Comparison of ENCODE assay signal across 8 mouse cellular contexts in the genomic region with DNA sequence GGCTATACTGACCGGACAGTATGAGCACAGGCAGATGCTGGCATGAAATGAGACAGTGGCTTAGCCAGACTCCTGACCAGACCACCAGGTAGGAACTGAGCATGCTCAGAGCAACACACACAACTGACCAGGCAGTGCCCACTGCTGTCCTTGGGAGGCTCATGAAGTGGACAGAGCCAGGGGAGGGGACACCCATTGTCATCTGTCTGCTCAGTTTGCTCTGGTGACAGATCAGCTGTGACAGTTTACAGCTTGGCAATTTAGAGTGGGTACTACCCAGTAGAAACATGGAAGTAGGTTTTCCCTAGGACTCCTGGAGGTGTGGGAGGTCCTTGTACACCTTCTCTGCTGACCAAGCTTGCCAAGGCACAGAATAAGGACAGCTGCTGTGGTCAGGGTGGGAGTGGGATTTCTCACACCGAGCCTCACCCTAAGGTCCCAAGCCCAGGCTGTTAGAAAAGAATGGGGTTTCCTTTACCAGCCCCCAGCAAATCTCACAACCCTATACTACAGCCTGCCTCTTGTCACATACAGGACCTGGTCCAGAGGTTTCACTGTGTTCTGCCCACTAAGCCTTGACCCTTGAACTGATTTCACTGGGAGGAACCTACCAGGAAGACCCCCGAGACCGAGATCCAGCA.
DNase-seq lines count a peak whose midpoint lies in the region; ATAC-seq and TF ChIP-seq lines count a peak whose summit lies in the region.

No protein-coding gene starts in this region.

- H3K4me2 ChIP-seq in heart, embryonic 16.5 days (ENCODE audit: low read depth, low read length): peak overlapping the region; percentile 98
- peak overlapping the region; percentile 98 for H3K4me2 ChIP-seq in hindbrain, postnatal 0 days (ENCODE audit: low read depth, low read length)
- H3K4me2 ChIP-seq in midbrain, embryonic 15.5 days: peak overlapping the region; percentile 95

- ATAC-seq in heart, embryonic 16.5 days (replicated peaks; ENCODE audit: extremely low read depth, insufficient read depth, low FRiP score): no peak
- peak; percentile 8; the same call in 1 of the 2 replicates for ATAC-seq in hindbrain, postnatal 0 days
- peak; percentile 8; the same call in 1 of the 2 replicates for ATAC-seq in midbrain, embryonic 15.5 days (replicated peaks)

- DNase-seq in heart, adult 18-20 months: no peak
- DNase-seq in embryonic facial prominence, embryonic 10.5 days (ENCODE audit: low spot score): no peak
- no peak for DNase-seq in hindbrain, postnatal 0 days (ENCODE audit: low spot score)
- no peak for DNase-seq in frontal cortex, postnatal 36 days (ENCODE audit: low spot score in 2 of 2)
- no peak for DNase-seq in natural killer cell, adult 2 months (ENCODE audit: low spot score in 2 of 2)
- no peak for DNase-seq in cerebellum, postnatal 14 days

- H3K9me3 ChIP-seq in heart, embryonic 16.5 days (replicated peaks; ENCODE audit: control insufficient read depth, low read length): no peaks in the 10 kb centered on the region
- H3K9me3 ChIP-seq in embryonic facial prominence, embryonic 10.5 days: no peaks in the 10 kb centered on the region
- no peaks in the 10 kb centered on the region for H3K9me3 ChIP-seq in hindbrain, postnatal 0 days (ENCODE audit: low read length)
- H3K9me3 ChIP-seq in midbrain, embryonic 15.5 days: no peaks in the 10 kb centered on the region

- peak overlapping the region; percentile 94 for H3K9ac ChIP-seq in heart, embryonic 16.5 days (ENCODE audit: low read length)
- peak overlapping the region; percentile 92 for H3K9ac ChIP-seq in hindbrain, postnatal 0 days (replicated peaks; ENCODE audit: low read length)
- peak overlapping the region; percentile 84 for H3K9ac ChIP-seq in midbrain, embryonic 15.5 days

- peaks cover 31% of the 10 kb centered on the region for H3K4me1 ChIP-seq in heart, embryonic 16.5 days (ENCODE audit: control insufficient read depth, insufficient read depth, low read length)
- peaks cover 48% of the 10 kb centered on the region for H3K4me1 ChIP-seq in embryonic facial prominence, embryonic 10.5 days
- peaks cover 11% of the 10 kb centered on the region; the same call in 1 of the 2 replicates for H3K4me1 ChIP-seq in hindbrain, postnatal 0 days (ENCODE audit: insufficient read depth, low read length)
- peaks cover 35% of the 10 kb centered on the region for H3K4me1 ChIP-seq in midbrain, embryonic 15.5 days

- H3K27ac ChIP-seq in heart, embryonic 16.5 days (ENCODE audit: low read length): peak overlapping the region; percentile 88
- peak overlapping the region; percentile 87 for H3K27ac ChIP-seq in embryonic facial prominence, embryonic 10.5 days (replicated peaks)
- peak overlapping the region; percentile 83; the same call in 1 of the 2 replicates for H3K27ac ChIP-seq in hindbrain, postnatal 0 days
- no peak overlapping the region for H3K27ac ChIP-seq in midbrain, embryonic 15.5 days

- WGBS in heart, embryonic 16.5 days: 27% methylated on average over 4 of the region's 4 CpGs
- 38% methylated on average over 4 of the region's 4 CpGs for WGBS in embryonic facial prominence, embryonic 10.5 days
- WGBS in hindbrain, postnatal 0 days: 31% methylated on average over 4 of the region's 4 CpGs
- WGBS in midbrain, embryonic 15.5 days: 40% methylated on average over 4 of the region's 4 CpGs

- peak overlapping the region; percentile 87 for H3K4me3 ChIP-seq in heart, embryonic 16.5 days (ENCODE audit: low read length)
- peak overlapping the region; percentile 73 for H3K4me3 ChIP-seq in embryonic facial prominence, embryonic 10.5 days
- peak overlapping the region; percentile 80 for H3K4me3 ChIP-seq in hindbrain, postnatal 0 days (ENCODE audit: low read length)
- H3K4me3 ChIP-seq in midbrain, embryonic 15.5 days: peak overlapping the region; percentile 89

- no peaks in the 10 kb centered on the region for H3K27me3 ChIP-seq in heart, embryonic 16.5 days (ENCODE audit: control insufficient read depth, insufficient read depth, low read length)
- peaks cover 18% of the 10 kb centered on the region for H3K27me3 ChIP-seq in embryonic facial prominence, embryonic 10.5 days (replicated peaks; ENCODE audit: low read depth, poor library complexity, severe bottlenecking)
- no peaks in the 10 kb centered on the region for H3K27me3 ChIP-seq in hindbrain, postnatal 0 days (ENCODE audit: insufficient read depth, low read length)
- H3K27me3 ChIP-seq in midbrain, embryonic 15.5 days (replicated peaks): no peaks in the 10 kb centered on the region

- no peaks in the 10 kb centered on the region for H3K36me3 ChIP-seq in heart, embryonic 16.5 days (ENCODE audit: control insufficient read depth, insufficient read depth)
- H3K36me3 ChIP-seq in embryonic facial prominence, embryonic 10.5 days (replicated peaks): no peaks in the 10 kb centered on the region
- H3K36me3 ChIP-seq in hindbrain, postnatal 0 days (ENCODE audit: insufficient read depth, low read length): no peaks in the 10 kb centered on the region
- H3K36me3 ChIP-seq in midbrain, embryonic 15.5 days (replicated peaks): no peaks in the 10 kb centered on the region

- no peak for TF ChIP-seq CTCF in hindbrain, postnatal 0 days (IDR thresholded peaks at IDR 0.05; ENCODE audit: low read depth)
